Mouse (Mus musculus) cerebellum, adult 9-11 months (tissue): Measurements from ENCODE around the gene Poln.

Source experiments
- DNase-seq: peaks from one replicate; pipeline ENCODE4 v3.0.0; 2022

Poln gene

DNA sequence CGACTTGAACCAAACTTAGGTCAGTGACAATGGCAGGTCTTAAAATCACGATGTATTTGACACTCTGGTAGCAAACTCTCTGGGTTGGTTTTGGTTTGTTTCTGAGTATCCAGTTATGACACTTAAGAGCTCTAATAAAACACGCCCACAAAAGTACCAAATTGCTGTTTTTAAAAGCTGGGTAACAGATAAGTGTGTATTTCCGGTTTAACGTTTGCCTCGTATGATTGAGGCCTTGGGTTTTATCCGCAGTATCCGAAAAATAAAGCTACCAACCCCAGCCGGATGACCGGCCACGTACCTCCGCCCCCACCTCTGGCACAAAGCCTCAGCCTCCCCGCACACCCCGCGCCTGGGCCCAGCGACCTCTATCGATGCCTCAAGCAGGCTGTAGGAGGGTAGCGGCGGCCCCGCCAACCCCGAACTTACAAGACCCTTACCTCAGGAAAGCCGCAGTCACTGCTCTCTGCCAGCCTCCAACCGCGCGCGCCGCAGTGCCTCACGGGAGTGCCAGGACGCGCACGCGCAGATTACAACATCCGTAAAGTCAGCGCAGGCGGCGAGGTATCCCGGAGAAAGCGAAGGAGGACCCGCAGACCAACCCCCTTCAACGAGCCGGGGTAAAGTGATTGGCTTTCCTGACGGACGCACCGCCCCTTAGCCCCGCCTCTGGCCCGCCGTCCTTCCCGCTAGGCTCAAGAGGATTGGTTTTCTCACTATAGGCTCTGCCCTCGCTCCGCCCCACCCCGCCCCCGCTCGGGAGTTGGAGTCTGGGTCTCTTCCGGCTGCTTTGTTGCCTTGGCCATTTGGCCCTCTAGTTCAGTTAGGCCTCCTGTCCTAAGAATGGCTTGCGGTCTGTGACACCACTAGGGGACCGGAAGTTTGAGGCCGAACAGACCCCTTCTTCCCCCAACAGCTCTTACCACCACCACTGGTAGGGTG, at the start of gene Poln, which contains the start of gene Haus3:
Poln (minus strand) TSS at position 499 of the 942 bp plus-strand sequence.
Haus3 (minus strand) TSS at position 578 of the 942 bp plus-strand sequence.
- peak; percentile 98 for DNase-seq

DNA sequence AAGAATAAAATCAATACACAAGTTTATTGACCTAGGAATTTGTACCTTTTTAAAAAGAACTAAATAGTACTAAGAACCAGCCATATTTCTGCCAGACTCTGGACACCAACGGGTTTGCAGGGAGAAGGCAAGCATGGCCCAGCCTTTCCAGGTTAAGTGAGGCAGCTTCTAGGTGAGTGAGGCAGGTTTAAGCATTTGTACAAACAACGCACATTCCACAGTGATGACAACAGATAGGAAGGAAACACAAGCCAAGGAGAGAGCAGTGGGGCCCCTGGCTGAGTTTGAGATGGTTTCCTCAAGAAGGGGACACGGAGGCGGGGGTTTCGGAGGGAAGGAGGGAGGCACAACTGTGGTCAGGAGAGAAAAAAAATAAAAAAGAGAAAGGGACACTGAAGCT, 49.4 kb upstream of the Poln start:
- DNase-seq, result no peak

DNA sequence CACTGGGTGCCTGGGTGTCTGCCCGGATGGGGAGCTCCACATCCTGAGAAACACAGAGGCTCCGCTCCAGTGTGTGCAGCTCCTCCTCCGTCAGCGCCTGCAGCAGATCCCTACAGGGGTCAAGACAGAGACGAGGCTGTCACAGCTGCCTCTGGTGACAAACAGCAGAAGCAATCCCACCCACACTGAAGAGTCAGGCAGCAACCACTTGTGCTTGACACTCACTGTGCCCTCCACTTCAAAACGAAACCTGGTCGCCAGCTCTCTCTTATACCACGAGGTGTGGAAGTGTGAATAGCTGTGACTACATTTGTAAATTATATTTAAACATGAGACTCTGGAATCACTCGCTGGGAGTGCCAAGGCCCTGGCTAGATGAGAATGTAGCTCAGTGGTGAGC, 48.5 kb upstream of the Poln start:
- DNase-seq, result no peak

DNA sequence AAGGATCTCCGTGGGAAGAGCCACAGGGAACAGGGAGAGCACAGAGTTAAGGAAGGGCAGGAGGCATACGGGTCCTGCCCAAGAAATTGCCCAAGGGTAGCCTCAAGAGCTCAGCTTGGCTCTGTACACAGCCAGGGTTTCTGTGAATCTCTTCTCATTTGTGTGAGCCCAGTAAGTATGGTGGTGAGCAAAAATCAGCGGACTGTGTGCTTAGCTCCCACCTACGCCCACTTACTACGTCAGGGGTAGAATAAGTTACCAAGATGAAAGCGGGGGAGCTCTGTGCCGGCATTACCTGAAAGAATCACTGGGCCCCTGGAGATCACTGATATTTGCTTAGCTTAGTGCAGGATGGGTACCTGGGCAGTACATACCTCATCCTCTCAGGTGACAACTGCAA, 46.8 kb upstream of the Poln start:
- no peak for DNase-seq

DNA sequence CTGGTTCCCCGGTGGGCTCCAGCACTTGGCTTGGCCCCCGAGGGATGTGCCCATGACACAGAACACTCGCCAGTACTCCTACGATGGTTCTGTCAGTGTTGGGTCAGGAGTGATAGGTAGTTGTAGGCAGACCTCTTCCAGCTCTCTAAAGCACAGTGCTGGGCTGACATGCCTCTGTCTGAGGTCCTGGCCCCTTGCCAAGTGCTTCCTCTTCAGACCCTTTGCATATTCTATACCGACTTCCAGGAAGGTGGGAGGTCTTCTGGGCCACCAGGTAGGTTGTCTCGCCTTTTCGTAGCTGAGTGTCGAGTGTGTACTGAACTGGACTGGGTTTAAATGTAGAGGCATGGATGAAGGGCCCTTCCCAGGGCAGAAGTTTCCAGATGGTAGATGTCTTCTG, 44.4 kb upstream of the Poln start:
- DNase-seq, result no peak

DNA sequence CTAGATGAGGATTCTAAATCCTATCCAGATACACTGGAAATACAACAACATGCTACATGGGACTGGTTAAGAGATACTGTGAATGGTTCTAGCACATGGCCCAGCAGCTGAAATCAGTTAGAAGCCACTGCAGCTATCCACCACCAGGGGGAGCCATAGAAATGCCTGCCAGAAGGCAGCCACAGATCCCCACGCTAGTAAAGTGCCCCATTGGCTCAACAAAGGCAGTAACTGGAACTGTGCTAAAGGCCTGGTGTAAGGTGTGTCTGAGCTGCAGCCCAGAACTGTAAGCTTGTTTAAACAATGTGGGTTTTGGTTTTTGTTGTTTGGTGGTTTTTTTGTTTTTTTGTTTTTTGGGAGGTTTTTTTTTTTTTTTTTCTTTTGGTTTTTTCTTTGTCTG, 41.0 kb upstream of the Poln start:
- DNase-seq, result peak; percentile 79

DNA sequence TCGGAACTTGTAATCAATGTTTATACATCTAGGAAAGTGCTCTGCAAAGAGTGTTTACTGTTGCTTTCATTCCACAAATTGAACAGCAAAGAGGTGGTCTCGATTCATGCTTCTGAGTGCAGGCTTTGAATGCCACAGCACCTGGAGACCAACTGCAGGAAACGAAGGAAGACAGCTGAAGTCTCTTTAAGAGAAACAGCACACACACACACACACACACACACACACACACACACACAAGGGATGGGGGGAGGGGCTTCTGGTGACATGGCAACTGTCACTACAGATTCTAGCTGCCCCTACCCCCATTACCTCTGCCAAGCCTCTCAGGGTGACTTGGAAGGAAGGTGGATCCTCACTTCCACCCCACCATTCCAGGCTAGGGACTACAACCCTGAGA, 38.3 kb upstream of the Poln start:
- no peak for DNase-seq

DNA sequence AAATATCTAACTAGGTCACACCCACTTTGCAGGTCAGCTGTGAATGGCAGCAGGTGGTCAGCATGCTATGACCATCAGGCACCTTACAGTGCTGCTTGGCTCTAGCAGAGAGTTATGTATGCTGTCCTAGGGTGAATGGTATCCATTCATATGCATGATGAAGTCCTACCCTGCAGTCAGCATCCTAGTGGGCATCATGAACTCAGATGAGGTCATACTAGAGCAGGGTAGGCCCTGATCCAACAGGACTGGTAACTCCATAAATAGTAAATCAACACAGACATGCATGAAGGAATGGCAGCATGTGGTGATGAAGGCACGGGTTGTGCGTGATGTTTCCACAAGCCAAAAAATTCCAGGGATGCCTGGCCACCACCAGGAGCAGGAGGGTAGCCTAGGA, 36.5 kb upstream of the Poln start:
- DNase-seq, result peak; percentile 69

DNA sequence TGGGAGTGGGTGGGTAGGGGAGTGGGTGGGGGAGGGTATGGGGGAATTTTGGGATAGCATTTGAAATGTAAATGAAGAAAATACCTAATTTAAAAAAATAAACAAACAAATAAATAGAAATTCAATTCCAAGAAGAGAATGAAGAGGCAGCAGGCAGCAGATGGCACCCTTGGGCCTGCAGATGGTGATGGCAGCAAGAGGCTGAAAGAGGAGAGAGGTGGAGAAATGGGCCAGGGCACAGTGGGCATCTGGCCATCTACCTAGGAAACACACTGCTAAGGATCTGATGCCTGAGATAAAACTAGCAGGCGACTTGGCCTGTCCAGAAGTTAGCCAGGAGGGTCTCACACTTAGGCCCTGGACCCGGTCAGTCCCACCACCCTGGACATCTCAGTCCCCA, 35.7 kb upstream of the Poln start:
- DNase-seq, result peak; percentile 92

DNA sequence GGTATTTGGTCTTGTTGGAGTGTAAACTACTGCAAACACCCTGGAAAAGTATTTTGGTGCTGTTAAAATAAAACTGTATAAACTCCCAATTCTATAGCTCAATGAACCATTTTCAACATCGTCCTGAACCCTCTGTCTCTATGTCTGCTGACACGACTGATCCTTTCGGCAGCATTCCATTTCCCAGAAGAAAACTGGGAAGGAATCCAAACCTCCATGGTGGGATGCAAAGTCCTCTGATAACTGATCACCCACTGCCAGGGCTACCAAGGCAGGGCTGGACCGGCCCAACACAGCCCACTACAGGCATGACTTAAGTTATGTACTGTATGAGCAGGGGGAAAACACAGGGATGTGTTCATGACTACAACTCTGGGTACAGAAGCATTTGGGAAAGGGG, 32.8 kb upstream of the Poln start:
- DNase-seq, result no peak

DNA sequence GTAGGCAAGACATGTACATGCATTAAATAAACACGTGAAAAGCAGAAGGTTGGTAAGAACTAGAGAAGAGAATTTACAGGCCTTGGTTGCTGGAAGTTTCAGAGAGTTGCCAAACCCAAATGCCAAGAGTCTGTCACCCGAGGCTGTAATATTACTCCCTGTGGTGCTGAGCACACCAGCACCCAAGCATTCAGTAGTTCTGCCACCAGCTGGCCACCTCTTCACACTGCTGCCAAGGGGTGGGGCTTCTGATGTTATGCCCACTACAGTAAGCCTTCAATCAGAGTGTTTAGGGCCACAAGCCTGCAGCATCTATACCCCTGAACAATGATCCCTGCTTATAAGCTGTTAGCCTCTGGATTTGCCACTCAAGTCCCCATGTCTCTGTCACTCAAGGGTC, 32.1 kb upstream of the Poln start:
- DNase-seq, result no peak

DNA sequence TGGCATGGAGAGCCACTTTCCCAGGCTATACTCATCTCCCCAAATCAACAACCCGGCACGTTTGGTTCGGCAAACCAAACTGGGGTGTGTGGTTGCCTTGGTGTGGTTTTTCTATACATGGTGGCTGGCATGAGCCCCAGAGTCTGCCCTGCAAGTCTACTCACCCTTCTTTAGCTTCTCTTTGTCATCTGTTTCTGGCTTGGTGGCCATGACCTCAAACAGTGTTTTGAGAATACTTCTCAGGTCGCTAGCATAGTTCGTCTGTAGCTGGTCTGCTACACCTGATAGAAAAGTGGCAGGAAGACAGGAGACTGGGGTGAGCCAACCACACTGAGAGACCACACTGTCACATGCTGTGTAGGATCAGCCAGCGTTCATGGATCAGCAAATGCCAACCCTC, 29.4 kb upstream of the Poln start:
- DNase-seq, result no peak

DNA sequence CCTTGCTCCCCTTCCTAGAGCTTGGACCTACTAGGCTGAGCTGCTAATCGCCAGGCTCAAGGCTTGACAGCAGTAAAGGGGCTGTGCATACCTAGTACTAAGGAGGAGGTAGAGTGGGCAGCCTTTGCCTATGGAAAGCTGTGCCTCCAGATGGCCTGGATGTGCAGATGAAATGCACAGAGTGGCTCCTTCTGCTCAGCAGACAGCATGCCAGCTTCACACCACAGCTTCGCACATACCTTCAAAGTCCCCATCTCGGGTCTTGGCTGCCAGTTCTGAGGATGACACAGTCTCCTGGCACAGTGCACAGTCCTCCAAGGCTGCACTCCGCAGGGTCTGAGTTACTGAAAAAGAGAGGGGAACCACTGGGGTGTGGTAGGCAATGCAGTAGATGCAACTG, 28.0 kb upstream of the Poln start:
- peak; percentile 76 for DNase-seq

DNA sequence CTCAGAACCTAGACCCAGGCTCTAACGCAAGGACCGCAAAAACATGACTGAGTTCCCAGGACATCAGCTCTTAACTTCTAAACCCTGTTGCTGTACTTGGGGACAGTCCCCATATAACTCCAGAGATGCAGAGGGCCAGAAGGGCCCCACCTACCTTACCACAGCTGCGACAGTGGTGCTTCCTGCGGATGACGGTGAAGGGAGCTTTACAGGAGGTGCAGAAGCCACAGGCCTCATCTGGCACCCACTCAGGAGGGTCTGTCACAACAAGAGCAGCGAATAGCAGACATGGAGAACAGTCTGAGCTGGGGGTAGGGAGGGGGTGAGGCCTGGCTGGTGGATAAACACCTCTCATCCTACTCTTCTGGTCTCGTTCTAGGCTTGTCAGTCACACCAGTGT, 27.2 kb upstream of the Poln start:
- no peak for DNase-seq

DNA sequence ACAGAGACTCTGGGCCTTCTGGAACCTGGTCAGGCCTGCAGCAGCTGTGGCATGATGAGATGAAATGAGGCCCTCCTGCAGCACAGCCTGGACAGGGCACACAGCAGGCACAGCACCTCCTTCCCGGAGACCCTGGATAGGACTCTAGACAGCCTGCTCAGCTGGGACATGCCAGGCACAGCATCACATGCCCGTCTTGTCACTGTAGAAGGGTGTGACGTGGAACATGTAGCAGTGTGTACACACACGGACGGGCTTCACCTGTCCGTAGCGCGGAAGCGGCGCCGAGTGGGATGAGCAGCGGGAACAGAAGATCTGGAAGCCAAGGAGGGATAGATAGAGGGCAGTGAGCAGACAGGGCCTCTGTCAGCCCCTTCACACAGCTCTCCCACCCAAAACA, 26.5 kb upstream of the Poln start:
- no peak for DNase-seq

DNA sequence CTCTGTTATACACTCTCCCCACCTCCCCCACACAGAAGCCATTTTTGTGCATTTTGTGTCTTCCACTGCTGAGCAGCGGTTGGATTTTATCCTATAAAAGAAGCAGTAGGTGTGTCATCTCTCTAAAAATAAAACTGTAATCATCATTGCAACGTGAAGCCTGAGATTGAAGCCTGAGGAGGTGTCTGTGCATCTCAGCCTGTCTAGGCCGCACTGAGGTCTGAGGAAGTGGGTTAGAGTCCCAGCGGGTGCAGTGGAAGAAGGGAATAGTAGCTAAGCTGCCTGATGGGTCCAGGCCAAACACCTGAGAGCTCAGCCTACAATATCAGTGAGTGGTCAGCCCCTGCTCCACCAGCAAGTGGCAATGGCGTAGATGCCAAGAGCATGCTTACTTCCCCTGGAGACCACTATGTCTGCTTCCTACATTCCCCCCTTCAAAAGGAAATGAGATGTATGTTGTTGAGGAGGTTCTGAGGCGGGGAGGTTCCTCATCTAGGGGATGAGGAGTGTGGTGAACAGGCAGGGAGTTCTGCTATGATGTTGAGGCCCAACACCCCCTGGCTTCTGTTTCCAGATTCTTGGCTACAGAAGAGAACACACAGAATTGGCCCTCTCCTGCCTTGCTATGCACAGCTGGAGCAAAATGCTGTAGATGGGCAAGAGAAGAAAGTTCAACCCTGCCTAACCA, 25.9 kb upstream of the Poln start:
- no peak for DNase-seq

DNA sequence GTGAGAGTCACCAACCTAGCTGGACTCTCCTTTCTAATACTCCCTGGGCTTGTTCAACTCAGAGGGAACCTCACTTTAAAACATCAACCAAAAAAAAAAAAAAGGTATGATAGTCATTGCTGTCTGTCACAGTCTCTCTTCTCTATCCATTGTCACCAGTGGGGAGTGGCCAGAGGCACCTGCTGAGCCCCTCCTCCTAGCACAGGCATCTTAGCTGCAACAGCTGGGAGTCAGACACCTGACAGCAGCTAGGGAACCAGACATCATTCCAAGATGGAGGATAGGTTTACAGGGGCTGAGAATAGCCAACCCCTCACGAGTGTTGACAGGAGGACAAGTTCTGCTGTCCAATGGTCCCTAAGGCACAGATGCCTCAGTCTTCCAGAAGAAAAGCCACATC, 25.2 kb upstream of the Poln start:
- DNase-seq, result no peak

DNA sequence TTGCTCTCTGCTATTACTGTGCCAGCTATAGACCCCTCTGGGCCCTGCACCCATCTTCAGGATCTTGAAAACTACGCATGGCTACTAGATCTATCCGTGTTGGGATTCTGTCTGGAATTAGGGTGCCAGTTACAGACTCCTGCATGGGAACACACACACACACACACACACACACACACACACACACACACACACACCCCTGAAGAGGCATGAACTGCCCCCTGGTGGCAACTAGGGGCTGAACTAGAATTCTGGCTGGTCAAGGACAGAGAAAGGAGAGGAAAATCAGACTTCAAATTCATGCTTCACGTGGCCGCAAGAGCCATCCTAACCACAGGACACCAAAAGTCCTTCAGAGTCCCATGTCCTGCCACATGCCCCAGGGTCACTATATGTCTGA, 22.6 kb upstream of the Poln start:
- DNase-seq, result no peak

DNA sequence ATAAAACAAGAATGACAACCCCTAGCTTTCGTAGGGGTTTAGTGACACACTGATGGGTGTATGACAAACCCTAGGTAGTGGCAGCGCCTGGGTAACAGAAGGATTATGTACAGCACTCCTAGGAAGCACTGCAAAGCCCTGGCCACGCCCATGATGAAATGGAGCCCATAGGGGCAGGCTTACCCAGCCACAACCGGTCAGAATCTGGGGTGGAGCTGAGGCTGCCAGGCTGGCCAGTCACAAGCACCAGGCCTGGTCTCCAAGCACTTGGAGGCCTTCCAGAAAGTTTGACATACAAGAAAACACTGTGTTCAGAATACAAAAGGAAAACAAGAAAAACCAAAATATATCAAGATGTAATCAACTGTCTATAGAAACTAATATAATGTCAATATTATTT, 21.8 kb upstream of the Poln start:
- DNase-seq, result peak; percentile 62

DNA sequence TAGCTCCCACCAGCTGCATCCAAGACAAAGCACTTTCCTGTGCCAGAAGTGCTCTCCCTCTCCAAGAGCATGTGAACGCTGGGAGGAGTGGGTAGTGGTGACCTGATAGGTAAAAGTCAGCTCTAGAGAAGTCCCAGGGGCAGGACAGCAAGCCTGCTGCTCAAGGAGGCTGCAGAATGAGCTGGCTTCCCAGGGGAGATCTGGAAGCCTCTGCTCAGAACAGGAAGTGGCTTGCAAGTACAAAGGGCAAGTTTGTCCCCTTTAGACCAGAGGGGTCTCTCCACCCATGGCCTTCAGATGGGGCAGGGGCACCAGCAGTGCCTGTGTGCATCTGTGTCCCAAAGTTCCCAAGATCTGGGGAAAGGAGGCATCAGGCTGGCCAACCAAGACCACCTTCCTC, 20.3 kb upstream of the Poln start:
- DNase-seq, result no peak

DNA sequence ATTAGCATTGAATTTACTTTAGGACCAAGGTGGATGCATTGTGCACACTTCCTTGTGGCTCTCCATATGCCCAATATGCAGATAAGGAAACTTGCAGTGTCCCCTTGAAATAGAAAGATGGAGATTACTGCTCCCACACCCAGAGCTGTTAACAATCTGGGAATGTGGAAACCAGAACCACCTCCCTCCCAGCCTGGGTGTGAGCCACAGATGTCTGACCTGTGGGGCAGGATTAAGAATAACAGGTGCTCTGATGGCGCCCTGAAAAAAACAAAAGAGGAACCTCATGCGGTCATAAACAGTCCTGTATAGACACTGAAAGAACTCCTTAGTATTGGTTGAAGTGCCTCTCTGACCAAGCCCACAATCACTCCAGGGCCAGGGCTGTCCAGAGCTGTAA, 19.6 kb upstream of the Poln start:
- DNase-seq, result no peak

DNA sequence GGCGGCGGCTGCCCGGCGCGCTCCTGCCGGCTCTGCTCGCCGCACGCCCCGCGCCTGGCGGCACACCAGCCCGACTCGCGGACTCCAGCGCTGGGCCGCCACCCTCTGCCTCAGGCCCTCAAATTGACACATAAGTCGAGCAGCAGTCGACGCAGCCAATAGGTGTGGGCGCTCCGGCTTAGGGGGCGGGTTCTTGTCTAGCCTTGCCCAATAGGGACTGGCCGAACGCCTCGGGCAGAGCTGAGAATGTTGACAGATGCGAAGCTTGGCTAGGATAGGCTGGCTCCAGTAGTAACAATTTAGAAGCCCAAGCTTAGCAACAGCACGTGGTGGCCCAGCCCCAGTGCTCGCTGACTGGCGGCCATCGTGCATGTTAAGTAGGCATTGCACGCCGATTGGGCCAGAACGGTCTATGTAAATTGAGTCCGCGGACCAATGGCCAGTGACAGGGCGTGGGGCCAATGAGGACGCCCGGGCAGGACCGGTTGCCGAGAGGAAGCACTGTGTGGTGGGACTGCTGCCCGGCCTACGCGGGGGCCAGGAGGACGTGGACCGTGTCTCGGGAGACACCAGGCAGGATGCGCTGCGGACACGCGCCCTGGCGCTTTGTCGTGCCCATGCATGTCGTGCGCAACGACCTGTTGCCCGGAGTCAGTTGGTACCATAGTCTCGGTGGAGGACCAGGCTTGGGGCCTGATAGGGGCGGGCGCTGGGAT, 18.5 kb upstream of the Poln start, which contains the start of gene Mxd4:
Mxd4 (minus strand) TSS at position 120 of the 716 bp plus-strand sequence.
- DNase-seq, result peak; percentile 100

DNA sequence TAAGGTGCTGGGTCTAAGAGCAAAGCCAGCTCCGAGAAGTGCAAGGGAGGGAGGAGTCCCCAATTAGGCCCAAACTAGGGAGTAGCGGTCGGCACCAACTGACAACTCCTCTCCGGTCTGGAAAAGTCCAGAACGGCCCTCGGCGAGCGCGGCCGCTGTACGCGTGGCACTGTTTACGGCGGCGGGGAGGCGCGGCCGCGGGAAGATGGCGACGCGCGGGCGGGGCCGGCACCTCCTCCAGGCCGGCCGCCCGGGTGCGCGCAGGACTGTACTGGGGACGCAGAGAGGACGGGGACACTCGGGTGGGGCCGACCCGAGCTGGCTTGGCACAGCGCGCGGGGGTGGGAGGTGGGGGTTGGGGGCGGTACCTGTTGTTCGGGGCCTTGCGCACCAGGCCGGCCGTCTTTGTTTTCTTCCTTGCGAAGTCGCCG, 17.7 kb upstream of the Poln start:
- peak; percentile 73 for DNase-seq

DNA sequence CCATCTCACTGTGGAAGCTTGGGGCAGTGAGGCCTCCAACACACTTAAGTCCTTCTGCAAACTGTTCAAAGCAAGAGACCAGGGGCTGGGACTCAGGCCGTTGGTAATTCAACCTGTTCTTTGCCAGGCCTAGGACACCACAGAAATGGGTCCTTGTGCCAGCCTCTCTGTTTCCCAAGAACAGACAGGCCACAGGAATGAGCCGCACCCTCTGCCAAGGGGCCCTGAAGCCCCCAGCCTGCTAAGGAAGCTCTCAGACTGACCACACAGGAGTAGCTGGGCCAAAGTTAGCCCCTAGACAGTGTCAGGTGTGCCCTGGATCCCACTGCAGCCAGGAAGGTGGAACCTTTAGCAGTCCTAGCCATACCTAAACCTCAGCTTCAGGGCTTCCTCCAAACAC, 17.1 kb upstream of the Poln start:
- DNase-seq, result peak; percentile 64
